Mouse (Mus musculus) ES-E14 (cell line): Measurements from ENCODE around the gene Phf24.
A peak's percentile ranks its signal among the peaks of the same experiment; 100 is the strongest.

Experiments
- CHD2 ChIP-seq: IDR thresholded peaks from 2 replicates; pipeline ENCODE4 v1.6.1; 2014; ENCODE audit warnings: mild to moderate bottlenecking, low read depth, low read length, inconsistent platforms
- HCFC1 ChIP-seq: IDR thresholded peaks from 2 replicates; pipeline ENCODE4 v1.6.1; 2012; ENCODE audit warnings: low read length, inconsistent platforms, borderline replicate concordance; ENCODE audit not compliant: insufficient read depth
- MAFK ChIP-seq: IDR thresholded peaks from 2 replicates; pipeline ENCODE4 v1.6.1; 2014; ENCODE audit warnings: mild to moderate bottlenecking, low read depth, low read length, inconsistent platforms; ENCODE audit not compliant: insufficient read depth
- ZC3H11A ChIP-seq: IDR thresholded peaks from 2 replicates; pipeline ENCODE4 v1.6.1; 2012; ENCODE audit warnings: low read depth, mild to moderate bottlenecking, inconsistent platforms, low read length, borderline replicate concordance
- ZNF384 ChIP-seq: IDR thresholded peaks from 2 replicates; pipeline ENCODE4 v1.6.1; 2012; ENCODE audit warnings: low read depth, low read length, inconsistent platforms

DNA sequence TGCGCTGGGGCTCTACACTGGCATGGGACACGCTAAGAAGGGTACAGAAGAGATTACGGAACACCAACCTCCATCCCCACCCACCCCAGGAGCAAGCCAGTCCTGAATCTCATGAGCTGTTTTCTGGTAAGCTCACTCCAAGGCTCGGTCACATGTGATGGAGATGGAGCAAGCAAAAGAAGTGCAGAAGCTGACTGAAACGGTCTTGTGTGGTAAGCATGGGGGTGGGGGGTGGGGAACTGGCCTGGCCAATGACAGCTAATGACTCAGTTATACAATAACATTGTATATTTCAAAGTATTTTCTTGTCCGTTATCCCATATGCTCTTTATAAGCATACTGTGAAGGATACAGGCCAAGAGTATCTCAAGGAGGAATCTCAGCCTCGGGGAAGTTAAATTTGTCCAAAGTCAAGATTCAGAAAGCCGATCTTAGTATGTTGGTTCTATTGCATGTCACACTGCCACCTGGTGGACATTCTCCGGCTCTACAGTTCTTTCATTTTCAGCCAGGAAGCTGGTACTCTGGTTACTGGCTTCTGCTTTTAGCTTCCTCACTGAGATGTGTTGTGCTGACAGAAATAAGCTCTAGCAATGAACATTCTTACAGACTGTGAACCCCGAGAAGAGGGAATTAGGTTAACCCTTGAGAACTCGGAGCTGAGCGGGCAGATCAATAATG lies 48.7 kb downstream of the Phf24 start:
- TF ChIP-seq ZC3H11A (peak; percentile 47; the same call in 1 of the 2 replicates), ZNF384 (no peak), HCFC1 (no peak), CHD2 (no peak), MAFK (no peak)
